In the genomic region with DNA sequence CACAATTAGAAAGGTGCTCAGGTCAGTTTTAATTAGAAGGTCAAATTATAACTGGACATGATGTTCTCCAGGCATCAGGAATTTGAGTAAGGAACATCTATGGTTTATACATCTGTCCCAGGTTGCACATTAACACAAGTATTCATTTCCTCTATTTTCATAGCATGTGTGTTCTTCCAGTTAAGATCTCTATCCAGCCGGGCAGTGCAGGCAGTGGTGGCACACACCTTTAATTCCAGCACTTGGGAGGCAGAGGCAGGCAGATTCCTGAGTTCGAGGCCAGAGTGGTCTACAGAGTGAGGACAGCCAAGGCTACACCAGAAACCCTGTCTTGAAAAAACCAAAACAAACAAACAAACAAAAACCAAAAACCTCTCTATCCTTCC, we compare ENCODE assay signal across 8 mouse cellular contexts. TPM values are rescaled to one million over a fixed set of nuclear protein-coding genes. Genes with fewer than 3 reads are reported as not detected.
DNase-seq lines count a peak whose midpoint lies in the region; ATAC-seq lines count a peak whose summit lies in the region.

No protein-coding gene starts in this region.

- 0 out of 2 replicates have a peak, but pooled peaks cover 7% of the 10 kb centered on the region for H3K36me3 ChIP-seq in kidney, embryonic 15.5 days
- H3K36me3 ChIP-seq in embryonic facial prominence, embryonic 10.5 days (replicated peaks): peaks cover 26% of the 10 kb centered on the region
- no peaks in the 10 kb centered on the region for H3K36me3 ChIP-seq in hindbrain, embryonic 16.5 days (ENCODE audit: control insufficient read depth, insufficient read depth, low read length)
- H3K36me3 ChIP-seq in midbrain, embryonic 15.5 days (replicated peaks): no peaks in the 10 kb centered on the region

- 48% methylated on average over 2 of the region's 2 CpGs for WGBS in kidney, embryonic 15.5 days
- WGBS in embryonic facial prominence, embryonic 10.5 days: 68% methylated on average over 2 of the region's 2 CpGs
- WGBS in hindbrain, embryonic 16.5 days: 60% methylated on average over 2 of the region's 2 CpGs
- 60% methylated on average over 2 of the region's 2 CpGs for WGBS in midbrain, embryonic 15.5 days

- H3K4me3 ChIP-seq in kidney, embryonic 15.5 days (replicated peaks): peak overlapping the region; percentile 90
- H3K4me3 ChIP-seq in embryonic facial prominence, embryonic 10.5 days: peak overlapping the region; percentile 86
- peak overlapping the region; percentile 79 for H3K4me3 ChIP-seq in hindbrain, embryonic 16.5 days (ENCODE audit: low read length)
- peak overlapping the region; percentile 91 for H3K4me3 ChIP-seq in midbrain, embryonic 15.5 days

- no peaks in the 10 kb centered on the region for H3K27me3 ChIP-seq in kidney, embryonic 15.5 days
- no peaks in the 10 kb centered on the region for H3K27me3 ChIP-seq in embryonic facial prominence, embryonic 10.5 days (replicated peaks; ENCODE audit: low read depth, poor library complexity, severe bottlenecking)
- H3K27me3 ChIP-seq in hindbrain, embryonic 16.5 days (replicated peaks; ENCODE audit: control insufficient read depth, insufficient read depth, low read length): no peaks in the 10 kb centered on the region
- H3K27me3 ChIP-seq in midbrain, embryonic 15.5 days (replicated peaks): no peaks in the 10 kb centered on the region

- H3K9ac ChIP-seq in kidney, embryonic 15.5 days: no peak overlapping the region
- H3K9ac ChIP-seq in hindbrain, embryonic 16.5 days (ENCODE audit: low read depth, low read length): peak overlapping the region; percentile 53
- peak overlapping the region; percentile 99; the same call in 1 of the 2 replicates for H3K9ac ChIP-seq in midbrain, embryonic 15.5 days

- DNase-seq in kidney, postnatal 10 days: no peak
- no peak for DNase-seq in embryonic facial prominence, embryonic 10.5 days (ENCODE audit: low spot score)
- DNase-seq in thymus, adult 18-20 months: no peak
- no peak for DNase-seq in thymus, postnatal 36 days
- no peak for DNase-seq in urinary bladder, adult 2 months (ENCODE audit: low spot score)

- peak overlapping the region; percentile 50 for H3K4me2 ChIP-seq in kidney, embryonic 15.5 days
- H3K4me2 ChIP-seq in hindbrain, embryonic 16.5 days (ENCODE audit: low read length): peak overlapping the region; percentile 54
- H3K4me2 ChIP-seq in midbrain, embryonic 15.5 days: peak overlapping the region; percentile 62

- no peaks in the 10 kb centered on the region for H3K9me3 ChIP-seq in kidney, embryonic 15.5 days (replicated peaks)
- H3K9me3 ChIP-seq in embryonic facial prominence, embryonic 10.5 days: no peaks in the 10 kb centered on the region
- H3K9me3 ChIP-seq in hindbrain, embryonic 16.5 days (ENCODE audit: control insufficient read depth, low read length): no peaks in the 10 kb centered on the region
- H3K9me3 ChIP-seq in midbrain, embryonic 15.5 days: no peaks in the 10 kb centered on the region

- no peak for ATAC-seq in kidney, embryonic 15.5 days (replicated peaks; ENCODE audit: low FRiP score)
- no peak for ATAC-seq in hindbrain, embryonic 16.5 days
- no peak; the same call in 1 of the 2 replicates for ATAC-seq in midbrain, embryonic 15.5 days (replicated peaks)

- peaks cover 21% of the 10 kb centered on the region for H3K4me1 ChIP-seq in kidney, embryonic 15.5 days
- H3K4me1 ChIP-seq in embryonic facial prominence, embryonic 10.5 days: peaks cover 30% of the 10 kb centered on the region
- peaks cover 14% of the 10 kb centered on the region for H3K4me1 ChIP-seq in hindbrain, embryonic 16.5 days (ENCODE audit: control insufficient read depth, insufficient read depth, low read depth, low read length)
- peaks cover 29% of the 10 kb centered on the region for H3K4me1 ChIP-seq in midbrain, embryonic 15.5 days

- peak overlapping the region; percentile 100 for H3K27ac ChIP-seq in kidney, embryonic 15.5 days
- 0 out of 2 replicates have a peak overlapping the region, but pooled peaks have one; percentile 100 for H3K27ac ChIP-seq in embryonic facial prominence, embryonic 10.5 days (replicated peaks)
- H3K27ac ChIP-seq in hindbrain, embryonic 16.5 days (ENCODE audit: low read depth, low read length): peak overlapping the region; percentile 71
- H3K27ac ChIP-seq in midbrain, embryonic 15.5 days: peak overlapping the region; percentile 100

RNA-seq across cellular contexts. Expression of a gene that starts 0.5 kb away (rescaled TPM):
- 1.8 TPM in 1 of 2 replicates, not detected in the other for polyA plus RNA-seq in kidney, embryonic 15.5 days (2015; fragmentation: Nextera tagmentation; extraction: Ambion mirVana)
- polyA plus RNA-seq in embryonic facial prominence, embryonic 10.5 days (2016; fragmentation: Nextera tagmentation; extraction: Ambion mirVana): 1.2 TPM in 1 of 2 replicates, not detected in the other
- polyA plus RNA-seq in hindbrain, embryonic 16.5 days (2015; fragmentation: Nextera tagmentation; extraction: Ambion mirVana): 0.64 TPM in 1 of 2 replicates, not detected in the other
- polyA plus RNA-seq in midbrain, embryonic 15.5 days (2015; fragmentation: Nextera tagmentation; extraction: Ambion mirVana): 0.23 TPM in 1 of 2 replicates, not detected in the other
- 0.11 TPM in 1 of 2 replicates, not detected in the other for polyA plus RNA-seq in urinary bladder, adult 2 months (2012; rRNA removed)

RNA-seq across cellular contexts. Expression of a gene that starts 15.8 kb away (rescaled TPM):
- 47.9 and 54.3 TPM in 2 replicates for polyA plus RNA-seq in kidney, embryonic 15.5 days (2015; fragmentation: Nextera tagmentation; extraction: Ambion mirVana)
- 59.8 and 65.8 TPM in 2 replicates for polyA plus RNA-seq in embryonic facial prominence, embryonic 10.5 days (2016; fragmentation: Nextera tagmentation; extraction: Ambion mirVana)
- polyA plus RNA-seq in hindbrain, embryonic 16.5 days (2015; fragmentation: Nextera tagmentation; extraction: Ambion mirVana): 50.1 and 56.4 TPM in 2 replicates
- polyA plus RNA-seq in midbrain, embryonic 15.5 days (2015; fragmentation: Nextera tagmentation; extraction: Ambion mirVana): 59.1 and 59.8 TPM in 2 replicates
- 39.5 and 43.8 TPM in 2 replicates for polyA plus RNA-seq in urinary bladder, adult 2 months (2012; rRNA removed)

RNA-seq across cellular contexts. Expression of a gene that starts 15.8 kb away (rescaled TPM):
- 29.8 and 30.1 TPM in 2 replicates for polyA plus RNA-seq in kidney, embryonic 15.5 days (2015; fragmentation: Nextera tagmentation; extraction: Ambion mirVana)
- polyA plus RNA-seq in embryonic facial prominence, embryonic 10.5 days (2016; fragmentation: Nextera tagmentation; extraction: Ambion mirVana): 33.3 and 34.7 TPM in 2 replicates
- polyA plus RNA-seq in hindbrain, embryonic 16.5 days (2015; fragmentation: Nextera tagmentation; extraction: Ambion mirVana): 32.8 and 37.0 TPM in 2 replicates
- 46.1 and 47.4 TPM in 2 replicates for polyA plus RNA-seq in midbrain, embryonic 15.5 days (2015; fragmentation: Nextera tagmentation; extraction: Ambion mirVana)
- 17.7 and 21.1 TPM in 2 replicates for polyA plus RNA-seq in urinary bladder, adult 2 months (2012; rRNA removed)

RNA-seq across cellular contexts. Expression of a gene that starts 25.4 kb away (rescaled TPM):
- polyA plus RNA-seq in kidney, embryonic 15.5 days (2015; fragmentation: Nextera tagmentation; extraction: Ambion mirVana): 5.7 and 5.8 TPM in 2 replicates
- polyA plus RNA-seq in embryonic facial prominence, embryonic 10.5 days (2016; fragmentation: Nextera tagmentation; extraction: Ambion mirVana): 5.6 and 6.3 TPM in 2 replicates
- 6.5 and 8.6 TPM in 2 replicates for polyA plus RNA-seq in hindbrain, embryonic 16.5 days (2015; fragmentation: Nextera tagmentation; extraction: Ambion mirVana)
- 9.1 and 10.6 TPM in 2 replicates for polyA plus RNA-seq in midbrain, embryonic 15.5 days (2015; fragmentation: Nextera tagmentation; extraction: Ambion mirVana)
- polyA plus RNA-seq in urinary bladder, adult 2 months (2012; rRNA removed): 4.5 and 4.9 TPM in 2 replicates

RNA-seq across cellular contexts. Expression of a gene that starts 33.3 kb away (rescaled TPM):
- 9.5 and 10.1 TPM in 2 replicates for polyA plus RNA-seq in kidney, embryonic 15.5 days (2015; fragmentation: Nextera tagmentation; extraction: Ambion mirVana)
- polyA plus RNA-seq in embryonic facial prominence, embryonic 10.5 days (2016; fragmentation: Nextera tagmentation; extraction: Ambion mirVana): 9.6 and 10.6 TPM in 2 replicates
- 32.2 and 34.5 TPM in 2 replicates for polyA plus RNA-seq in hindbrain, embryonic 16.5 days (2015; fragmentation: Nextera tagmentation; extraction: Ambion mirVana)
- 38.5 and 43.2 TPM in 2 replicates for polyA plus RNA-seq in midbrain, embryonic 15.5 days (2015; fragmentation: Nextera tagmentation; extraction: Ambion mirVana)
- 19.5 and 20.3 TPM in 2 replicates for polyA plus RNA-seq in urinary bladder, adult 2 months (2012; rRNA removed)
